ENCODE assay signal across 22 mouse cellular contexts in genomic region chr1:112947551-112948310, GRCm38 (mm10).
DNase-seq lines count a peak whose midpoint lies in the region; ATAC-seq lines count a peak whose summit lies in the region.
"Had no signal": no experiment of that assay in that cellular context is flagged by ENCODE, and none has a peak within 500 bp of the region (broad histone marks: within the 10 kb centered on the region; RNA-seq: fewer than 3 reads in every experiment).

No protein-coding gene starts in this region.

- 81% methylated on average over 5 of the region's 5 CpGs for WGBS in forebrain, embryonic 14.5 days
- WGBS in forebrain, embryonic 13.5 days = 85% methylated on average over 5 of the region's 5 CpGs
- WGBS in midbrain, embryonic 10.5 days = 90% methylated on average over 5 of the region's 5 CpGs

- no peak overlapping the region for H3K4me2 ChIP-seq in forebrain, embryonic 14.5 days (ENCODE audit: low read length)
- no peak overlapping the region for H3K4me2 ChIP-seq in forebrain, embryonic 13.5 days
- H3K4me2 ChIP-seq: embryonic facial prominence, embryonic 15.5 days; forebrain, embryonic 15.5 days; limb, embryonic 15.5 days; midbrain, embryonic 11.5 days; neural tube, embryonic 15.5 days had no signal

- peak; percentile 3 for DNase-seq in forebrain, embryonic 14.5 days (ENCODE audit: low spot score)
- DNase-seq in Muller cell, postnatal 12 days (ENCODE audit: inconsistent ontology term) = peak; percentile 72
- peak; percentile 80 for DNase-seq in kidney, adult 9 months
- DNase-seq in layer of hippocampus, adult 11-12 months (ENCODE audit: low spot score) = peak; percentile 7
- no peak for DNase-seq in MN1 (ENCODE audit: low spot score)
- no peak for DNase-seq in midbrain, embryonic 10.5 days (ENCODE audit: low spot score)
- DNase-seq in gastrocnemius, postnatal 14 days = no peak
- DNase-seq: adrenal gland, postnatal 14 days; cerebellum, adult 9-11 months; embryo, embryonic 11 days; heart, adult 18-20 months; lung, adult 18-20 months; lung, postnatal 4 days had no signal

- H3K4me1 ChIP-seq in forebrain, embryonic 14.5 days (ENCODE audit: control insufficient read depth, insufficient read depth, low read length) = no peaks in the 10 kb centered on the region
- no peaks in the 10 kb centered on the region for H3K4me1 ChIP-seq in forebrain, embryonic 13.5 days
- no peaks in the 10 kb centered on the region for H3K4me1 ChIP-seq in midbrain, embryonic 10.5 days
- H3K4me1 ChIP-seq: embryonic facial prominence, embryonic 15.5 days; forebrain, embryonic 15.5 days; limb, embryonic 15.5 days; neural tube, embryonic 15.5 days had no signal

- H3K27me3 ChIP-seq in forebrain, embryonic 14.5 days (replicated peaks; ENCODE audit: control insufficient read depth, insufficient read depth, low read length) = no peaks in the 10 kb centered on the region
- no peaks in the 10 kb centered on the region for H3K27me3 ChIP-seq in forebrain, embryonic 13.5 days
- H3K27me3 ChIP-seq in midbrain, embryonic 10.5 days (ENCODE audit: low read depth, poor library complexity, severe bottlenecking) = no peaks in the 10 kb centered on the region
- H3K27me3 ChIP-seq: CH12.LX; embryonic facial prominence, embryonic 15.5 days; forebrain, embryonic 15.5 days; limb, embryonic 15.5 days; neural tube, embryonic 15.5 days had no signal

- no peak for ATAC-seq in forebrain, embryonic 14.5 days
- ATAC-seq in forebrain, embryonic 13.5 days = no peak
- ATAC-seq: forebrain, embryonic 15.5 days had no signal

- no peak overlapping the region for H3K4me3 ChIP-seq in forebrain, embryonic 14.5 days (ENCODE audit: low read depth, low read length)
- no peak overlapping the region for H3K4me3 ChIP-seq in forebrain, embryonic 13.5 days
- H3K4me3 ChIP-seq in midbrain, embryonic 10.5 days = no peak overlapping the region
- H3K4me3 ChIP-seq: embryonic facial prominence, embryonic 15.5 days; forebrain, embryonic 15.5 days; layer of hippocampus, adult 2 months; limb, embryonic 15.5 days; myocyte; neural tube, embryonic 15.5 days had no signal

- H3K27ac ChIP-seq in forebrain, embryonic 14.5 days (ENCODE audit: low read depth, low read length) = no peak overlapping the region
- H3K27ac ChIP-seq in forebrain, embryonic 13.5 days = no peak overlapping the region
- H3K27ac ChIP-seq in midbrain, embryonic 10.5 days (replicated peaks) = no peak overlapping the region
- H3K27ac ChIP-seq: embryonic facial prominence, embryonic 15.5 days; forebrain, embryonic 15.5 days; layer of hippocampus, adult 2 months; limb, embryonic 15.5 days; neural tube, embryonic 15.5 days had no signal

- H3K36me3 ChIP-seq in forebrain, embryonic 14.5 days (ENCODE audit: control insufficient read depth, insufficient read depth, low read length) = no peaks in the 10 kb centered on the region
- H3K36me3 ChIP-seq in forebrain, embryonic 13.5 days (ENCODE audit: poor library complexity, severe bottlenecking) = no peaks in the 10 kb centered on the region
- no peaks in the 10 kb centered on the region for H3K36me3 ChIP-seq in midbrain, embryonic 10.5 days
- H3K36me3 ChIP-seq: embryonic facial prominence, embryonic 15.5 days; forebrain, embryonic 15.5 days; limb, embryonic 15.5 days; neural tube, embryonic 15.5 days had no signal

- no peak overlapping the region for H3K9ac ChIP-seq in forebrain, embryonic 14.5 days (ENCODE audit: low read length)
- no peak overlapping the region for H3K9ac ChIP-seq in forebrain, embryonic 13.5 days
- H3K9ac ChIP-seq: embryonic facial prominence, embryonic 15.5 days; forebrain, embryonic 15.5 days; limb, embryonic 15.5 days; neural tube, embryonic 15.5 days had no signal

- no peaks in the 10 kb centered on the region for H3K9me3 ChIP-seq in forebrain, embryonic 14.5 days (replicated peaks; ENCODE audit: control insufficient read depth, low read length)
- no peaks in the 10 kb centered on the region for H3K9me3 ChIP-seq in forebrain, embryonic 13.5 days (replicated peaks)
- no peaks in the 10 kb centered on the region for H3K9me3 ChIP-seq in midbrain, embryonic 10.5 days (replicated peaks)
- H3K9me3 ChIP-seq: embryonic facial prominence, embryonic 15.5 days; forebrain, embryonic 15.5 days; limb, embryonic 15.5 days; neural tube, embryonic 15.5 days had no signal

- intact Hi-C loops in gastrocnemius, postnatal 14 days (cut with DNase I; ENCODE audit: low total_unique reads) = no loop called here

Comparison
In these comparisons a context has a peak if more than half of its experiments do, and no peak if none do; other contexts are left out.
1. DNase-seq: peak in forebrain, embryonic 14.5 days (single experiment), Muller cell, postnatal 12 days (single experiment), kidney, adult 9 months (single experiment) and layer of hippocampus, adult 11-12 months (single experiment); none in MN1 (single experiment), midbrain, embryonic 10.5 days (single experiment) and gastrocnemius, postnatal 14 days (single experiment).